Mouse (Mus musculus) hindlimb bud, embryonic 11.5 days (tissue): ENCODE data around the gene Cdkl2.

Source experiments
- DNase-seq: peaks from one replicate; pipeline ENCODE4 v3.0.0-alpha.2; 2012; ENCODE audit warnings: low read depth, low spot score; ENCODE audit errors: extremely low spot score

Cdkl2 gene

DNA sequence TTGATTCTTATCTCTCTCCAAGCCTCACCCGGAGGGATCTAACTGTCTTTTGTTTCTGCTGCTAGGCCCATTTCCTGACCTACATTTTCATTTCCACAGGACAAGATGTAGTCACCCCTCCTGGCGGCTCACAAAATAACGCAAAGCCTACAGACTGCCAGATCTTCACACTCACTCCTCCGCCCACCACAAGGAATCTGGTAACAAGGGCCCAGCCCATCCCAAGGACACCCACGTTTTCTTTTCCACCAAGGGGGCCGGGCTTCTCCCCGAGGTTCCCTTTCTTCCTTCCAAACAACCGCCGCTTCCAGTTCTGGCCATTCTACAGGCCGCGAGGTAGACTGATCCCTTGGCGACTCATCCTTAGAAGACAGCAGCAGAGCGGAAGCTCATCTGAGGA lies 49.1 kb downstream of the Cdkl2 start:
- DNase-seq = no peak

GRCm38 (mm10) chr5:91993061-91993460 lies 50.6 kb downstream of the Cdkl2 start:
- DNase-seq = no peak

GRCm38 (mm10) chr5:91991191-91991937 lies 52.3 kb downstream of the Cdkl2 start:
- no peak for DNase-seq

DNA sequence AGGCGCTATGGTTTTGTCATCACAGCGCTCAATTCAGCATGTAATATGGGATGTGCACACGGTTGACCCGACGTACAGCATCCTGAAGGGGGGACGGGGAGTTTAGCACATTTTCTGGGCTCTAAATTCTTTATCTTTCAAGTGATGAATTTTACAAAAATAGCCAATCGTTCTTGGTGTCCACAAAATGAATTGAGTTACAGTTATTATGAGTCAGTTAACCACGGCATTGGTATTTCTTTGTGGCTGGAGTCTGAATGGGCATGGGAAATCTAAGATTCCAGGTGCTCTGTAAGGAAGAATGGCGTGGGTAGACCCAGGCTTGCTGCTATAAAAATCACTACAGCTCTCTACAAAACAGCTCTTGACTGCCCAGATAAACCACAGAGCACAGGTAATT lies 54.4 kb downstream of the Cdkl2 start:
- DNase-seq = no peak

DNA sequence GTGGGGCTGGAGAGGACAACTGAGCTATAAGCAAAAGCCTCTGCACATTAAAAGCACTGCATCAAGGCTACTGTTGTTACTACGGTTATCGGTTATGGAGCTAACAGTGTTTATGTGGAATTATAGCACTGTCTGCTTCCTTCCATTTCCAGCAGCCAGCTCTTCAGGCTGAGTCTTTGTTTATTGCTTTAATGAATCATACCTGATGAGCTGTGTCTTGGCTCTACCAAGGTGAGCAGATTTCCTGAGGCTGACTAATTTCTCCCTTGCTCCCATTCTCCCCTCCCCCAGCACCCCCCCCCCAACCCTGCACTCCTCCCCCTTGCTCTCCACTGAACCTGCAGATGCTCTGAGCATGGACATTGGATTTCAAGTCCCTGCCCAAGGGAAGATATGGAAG lies 55.9 kb downstream of the Cdkl2 start:
- DNase-seq = no peak

- DNase-seq = no peak
These were observed 56.4 kb downstream of the Cdkl2 start, which contains the start of gene Odaph for GRCm38 (mm10) chr5:91987236-91987635. Gene Odaph (plus strand): TSS chr5:91987475.

DNA sequence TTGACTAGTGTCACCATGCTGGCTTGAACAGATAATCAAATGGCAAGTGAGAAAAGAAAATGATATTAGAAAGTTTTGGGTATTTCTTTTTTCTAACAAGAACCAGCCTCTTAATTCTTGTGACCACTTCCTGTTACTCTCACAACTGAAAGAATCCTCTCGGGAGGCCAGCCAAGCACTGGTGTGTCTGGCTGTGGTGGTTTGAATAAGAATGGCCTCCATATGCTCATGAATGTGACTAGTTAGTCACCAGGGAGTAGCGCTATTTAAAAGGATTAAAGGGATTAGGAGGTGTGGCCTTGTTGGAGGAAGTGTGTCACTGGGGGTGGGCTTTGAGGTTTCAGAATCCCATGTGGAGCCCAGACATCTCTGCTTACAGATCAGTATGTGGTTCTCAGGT lies 58.0 kb downstream of the Cdkl2 start:
- DNase-seq = no peak

DNA sequence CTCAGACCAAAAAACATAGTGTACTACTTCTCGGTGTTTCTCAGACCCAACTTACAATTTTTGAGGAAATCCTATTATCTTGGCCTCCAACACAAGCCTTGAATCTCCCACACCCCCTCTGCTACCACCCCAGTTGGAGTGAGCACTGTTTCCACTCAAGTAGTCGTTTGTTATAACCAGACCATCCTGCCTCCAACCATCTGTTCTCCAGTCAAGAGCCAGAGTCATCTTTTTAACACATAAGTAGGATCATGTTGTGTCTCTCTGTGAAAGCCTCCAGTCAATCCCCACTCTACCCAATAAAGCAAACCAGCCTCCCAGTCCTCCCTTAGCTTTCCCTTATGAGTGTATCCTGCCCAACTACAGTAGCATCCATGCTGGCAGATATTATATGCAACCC lies 60.2 kb downstream of the Cdkl2 start:
- no peak for DNase-seq

- no peak for DNase-seq
These were observed 62.4 kb downstream of the Cdkl2 start for GRCm38 (mm10) chr5:91981176-91981840.

DNA sequence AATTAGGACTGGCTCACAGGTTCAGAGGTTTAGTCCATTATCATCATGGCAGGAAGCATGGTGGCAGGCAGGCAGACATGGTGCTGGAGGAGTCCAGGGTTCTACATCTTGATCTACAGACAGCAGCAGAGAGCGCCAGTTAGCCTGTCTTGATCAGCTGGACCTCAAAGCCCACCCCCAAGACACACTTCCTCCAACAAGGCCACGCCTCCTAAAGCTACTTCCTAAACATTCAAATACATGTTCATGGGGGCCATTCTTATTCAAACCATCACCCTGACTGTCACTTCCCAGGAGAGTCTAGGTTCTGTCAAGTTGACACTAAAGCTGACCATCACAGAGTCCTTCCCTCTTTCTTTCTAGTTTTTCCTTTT lies 66.3 kb downstream of the Cdkl2 start:
- DNase-seq = no peak

DNA sequence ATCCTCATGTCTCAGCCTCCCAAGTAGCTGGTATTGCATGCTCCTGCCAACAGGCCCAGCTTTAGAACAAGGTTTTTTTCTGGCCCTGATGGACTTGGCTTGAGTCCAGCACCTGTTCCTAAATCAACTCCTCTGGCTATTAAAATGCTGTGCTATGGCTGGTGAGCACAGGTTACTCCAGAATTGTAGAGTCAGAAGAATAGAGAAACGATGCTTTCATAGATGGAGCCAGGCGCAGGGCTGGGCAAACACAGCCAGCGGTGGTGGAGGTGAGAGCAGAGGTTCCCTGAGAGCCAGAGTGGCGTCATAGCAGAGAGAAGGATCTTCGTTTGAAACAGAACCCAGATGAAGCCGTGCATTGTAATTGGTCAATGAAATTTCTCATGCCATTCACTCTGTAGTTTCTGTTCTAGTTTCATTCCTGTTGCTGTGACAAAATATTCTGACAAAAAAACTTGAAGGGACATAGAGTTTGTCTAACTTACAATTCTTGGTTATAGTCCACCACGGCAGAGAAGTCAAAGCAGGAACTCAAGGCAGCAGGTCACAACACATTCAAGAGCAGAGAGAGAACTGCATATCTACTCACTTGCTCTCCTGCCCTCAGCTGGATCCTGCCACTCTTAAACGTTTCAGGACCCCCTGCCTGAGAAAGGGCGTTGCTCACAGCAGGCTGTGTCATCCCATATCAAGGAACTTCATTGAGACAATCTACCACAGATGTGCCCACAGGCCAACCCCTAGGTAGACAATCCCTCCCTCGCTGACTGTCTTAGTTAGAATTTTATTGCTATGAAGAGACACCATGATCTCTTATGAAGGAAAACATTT lies 66.9 kb downstream of the Cdkl2 start:
- DNase-seq = no peak

GRCm38 (mm10) chr5:91975758-91976157 lies 67.9 kb downstream of the Cdkl2 start:
- no peak for DNase-seq

DNA sequence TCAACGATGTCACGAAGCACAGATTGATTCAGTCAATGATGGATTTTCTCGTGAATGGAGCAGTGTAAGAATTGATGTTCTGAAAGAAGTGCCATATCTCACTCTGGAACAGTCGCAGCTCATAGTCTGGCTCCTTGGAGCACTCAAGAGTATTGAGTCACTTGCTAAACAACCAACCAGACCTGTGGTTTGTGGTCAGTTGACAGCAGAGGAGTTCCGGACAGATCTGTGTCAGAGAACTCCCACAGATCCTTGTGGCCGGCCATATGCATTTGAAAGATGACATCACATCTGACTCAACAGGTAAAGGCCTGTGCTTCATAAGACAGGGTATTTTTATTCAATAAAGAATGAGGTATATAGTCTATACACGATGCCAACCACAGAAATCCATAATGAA lies 69.7 kb downstream of the Cdkl2 start:
- no peak for DNase-seq

GRCm38 (mm10) chr5:91972046-91972445 lies 71.6 kb downstream of the Cdkl2 start:
- no peak for DNase-seq

GRCm38 (mm10) chr5:91962639-91963440 lies 80.8 kb downstream of the Cdkl2 start, which contains the start of gene Rchy1:
Gene Rchy1 (minus strand): TSS chr5:91963068.
- peak; percentile 71 for DNase-seq

- DNase-seq = no peak
These were observed 81.4 kb downstream of the Cdkl2 start for GRCm38 (mm10) chr5:91962259-91962638.

- no peak for DNase-seq
These were observed 82.3 kb downstream of the Cdkl2 start for GRCm38 (mm10) chr5:91961370-91961769.

DNA sequence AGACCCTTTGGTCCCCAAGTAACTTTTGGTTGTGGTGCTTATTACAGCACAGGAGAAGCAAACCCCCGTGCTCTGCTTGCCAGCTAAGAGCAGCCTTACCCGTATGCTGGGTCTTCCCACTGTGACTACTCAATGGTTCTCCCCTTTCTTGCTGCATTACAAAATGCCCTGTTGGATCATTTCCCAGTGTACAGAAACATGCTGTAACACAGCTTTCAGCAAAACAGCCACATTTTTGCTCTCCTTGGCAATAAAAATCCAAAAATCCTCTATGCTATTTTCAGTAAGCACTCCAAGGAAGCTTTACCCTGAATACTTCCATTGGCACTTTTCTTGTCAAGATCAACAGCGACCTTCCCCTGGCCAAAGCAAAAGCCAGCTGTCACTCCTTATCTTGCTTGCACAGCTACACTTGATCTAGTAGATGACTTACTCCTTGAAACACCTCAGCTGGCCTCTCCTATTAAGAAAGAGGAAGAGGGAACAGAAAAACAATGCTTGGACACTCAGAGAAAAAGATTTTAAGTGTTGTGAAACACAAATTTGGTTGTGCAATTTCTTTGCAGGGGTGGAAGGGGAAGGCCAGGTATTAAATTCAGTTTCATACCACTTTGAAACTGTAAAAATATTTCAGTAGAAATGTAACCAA lies 83.0 kb downstream of the Cdkl2 start:
- DNase-seq = no peak

DNA sequence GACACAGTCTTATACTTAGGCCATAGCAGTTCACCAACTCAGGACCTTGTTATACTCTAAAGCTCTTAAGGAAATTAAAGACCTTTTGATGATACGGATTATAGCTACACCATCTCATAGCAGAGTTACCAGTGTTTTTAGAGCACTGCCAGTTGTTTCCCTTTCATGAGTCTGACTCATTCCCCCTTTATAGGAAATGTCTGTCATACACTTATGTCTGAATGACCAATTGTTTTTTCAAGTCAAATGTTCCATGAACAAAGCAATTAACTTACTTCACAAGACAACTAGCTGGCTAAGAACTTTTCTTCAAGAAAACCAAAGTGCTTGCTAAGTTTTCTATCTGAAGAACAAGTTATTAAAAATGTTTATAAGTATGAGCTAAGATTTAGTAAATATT lies 83.7 kb downstream of the Cdkl2 start:
- DNase-seq = no peak

DNA sequence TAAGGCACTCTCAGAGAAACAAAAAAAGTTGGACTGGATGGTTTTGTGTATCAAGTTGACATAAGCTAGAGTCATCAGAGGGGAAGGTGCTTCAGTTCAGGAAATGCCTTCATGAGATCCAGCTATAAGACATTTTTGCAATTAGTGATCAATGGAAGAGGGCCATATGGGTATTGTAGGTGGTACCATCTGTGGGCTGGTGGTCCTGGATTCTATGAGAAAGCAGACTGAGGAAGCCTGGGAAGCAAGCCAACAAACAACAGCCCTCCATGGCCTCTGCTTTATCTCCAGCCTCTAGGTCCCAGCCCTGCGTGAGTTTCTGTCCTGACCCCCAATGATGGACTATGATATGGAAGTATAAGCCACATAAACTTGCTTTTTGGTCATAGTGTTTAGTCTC lies 84.6 kb downstream of the Cdkl2 start:
- DNase-seq = no peak
